Mouse (Mus musculus): ENCODE data around the gene Oprm1. TPM values are rescaled to one million over a fixed set of nuclear protein-coding genes. Genes with fewer than 3 reads are reported as not detected.

The Oprm1 gene
- total RNA-seq, 2 experiments from 2014 or later, result not detected

DNA sequence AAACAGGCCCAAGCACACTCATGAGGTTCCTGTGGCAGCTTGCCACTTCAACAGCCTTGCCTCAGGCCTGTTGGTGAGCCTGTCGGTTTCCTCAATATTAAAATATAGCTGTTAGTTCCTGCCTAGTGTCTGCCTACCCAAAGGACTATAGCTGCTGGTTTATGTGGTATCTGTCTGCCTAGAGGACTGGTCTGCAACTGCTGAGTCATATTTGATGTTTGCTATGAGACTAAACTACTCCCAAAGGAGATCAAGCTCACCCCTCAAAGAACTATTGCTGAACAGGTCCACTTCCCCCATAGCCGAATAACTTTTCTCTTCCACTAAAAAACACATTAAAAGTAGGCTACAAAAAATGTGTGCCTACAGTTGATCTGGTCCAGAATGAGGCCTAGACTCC lies 315.9 kb downstream of the Oprm1 start:
- intact Hi-C loops (cut with DNase I), result loop anchor here (2.0 to 10.0 kb wide), 2 partner anchors 189 to 1039 kb away; no protein-coding TSS in a partner anchor
- no peak for DNase-seq

DNA sequence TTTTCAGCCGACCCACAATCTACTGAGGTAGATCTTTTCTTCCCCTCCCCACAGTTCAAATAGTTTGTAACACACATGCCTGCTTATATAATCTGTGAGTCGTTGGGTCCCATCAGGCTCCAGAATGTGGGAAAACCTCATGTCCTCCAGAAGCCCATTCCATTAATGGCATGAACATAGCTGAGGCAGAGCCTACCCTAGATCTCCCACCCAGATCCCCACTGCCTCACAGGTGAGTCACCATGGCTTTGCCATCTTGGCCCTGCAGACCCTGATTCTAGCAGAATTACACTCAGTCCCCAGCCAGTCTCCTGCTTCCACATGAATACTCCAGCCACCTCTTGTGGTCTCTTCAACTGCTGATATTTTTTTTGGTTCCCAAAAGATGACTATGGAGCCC lies 317.4 kb downstream of the Oprm1 start:
- no peak for DNase-seq
- intact Hi-C loops (cut with DNase I), result loop anchor here (2.0 to 10.0 kb wide), 2 partner anchors 191 to 1041 kb away; no protein-coding TSS in a partner anchor

DNA sequence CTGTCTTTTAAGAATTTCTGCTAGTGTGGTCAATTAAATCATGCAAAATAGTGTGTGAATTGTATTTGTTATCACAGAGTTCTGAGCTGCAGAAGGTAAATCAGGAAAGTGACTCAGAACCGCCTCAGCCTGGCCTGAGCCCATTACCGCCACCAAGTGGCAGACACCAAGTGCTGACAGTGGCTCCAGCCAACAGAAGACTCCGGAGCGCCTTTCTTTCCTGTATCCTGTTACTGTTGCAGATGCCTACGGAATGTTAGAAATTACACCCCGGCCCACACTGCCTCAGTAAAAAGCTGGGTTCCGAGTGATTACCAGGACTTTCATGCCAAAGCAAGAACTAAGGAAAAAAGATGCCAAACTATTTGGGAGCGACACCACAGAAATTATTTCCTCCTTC lies 317.9 kb downstream of the Oprm1 start:
- intact Hi-C loops (cut with DNase I), result loop anchor here (10.0 kb wide), 1 partner anchor 1041 kb away; no protein-coding TSS in a partner anchor
- peak; percentile 81 to 83 for DNase-seq

DNA sequence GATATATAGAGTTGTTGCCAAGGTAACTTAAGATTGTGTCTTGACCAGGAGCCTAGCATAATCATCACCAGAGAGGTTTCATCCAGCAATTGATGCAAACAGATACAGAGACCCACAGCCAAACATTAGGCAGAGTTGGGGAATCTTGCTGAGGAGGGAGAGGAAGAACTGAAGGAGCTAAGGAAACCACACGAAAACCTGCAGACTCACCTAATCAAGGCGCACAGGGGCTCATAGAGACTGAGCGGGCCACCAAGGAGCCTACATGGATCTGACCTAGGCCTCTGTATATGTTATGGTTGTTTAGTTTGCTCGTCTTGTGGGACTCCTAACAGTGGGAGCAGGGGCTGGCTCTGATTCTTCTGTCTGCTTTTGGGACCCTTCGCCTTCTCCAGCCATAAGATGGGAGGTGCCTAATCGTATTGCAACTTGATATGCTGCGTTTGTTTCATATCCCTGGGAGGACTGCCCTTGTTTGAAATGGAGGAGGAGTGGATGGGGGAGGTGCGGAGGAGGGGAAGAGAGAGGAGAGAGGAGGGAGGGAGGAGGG lies 318.4 kb downstream of the Oprm1 start:
- DNase-seq, result no peak
- intact Hi-C loops (cut with DNase I), result loop anchor here (10.0 kb wide), 1 partner anchor 1042 kb away; no protein-coding TSS in a partner anchor

DNA sequence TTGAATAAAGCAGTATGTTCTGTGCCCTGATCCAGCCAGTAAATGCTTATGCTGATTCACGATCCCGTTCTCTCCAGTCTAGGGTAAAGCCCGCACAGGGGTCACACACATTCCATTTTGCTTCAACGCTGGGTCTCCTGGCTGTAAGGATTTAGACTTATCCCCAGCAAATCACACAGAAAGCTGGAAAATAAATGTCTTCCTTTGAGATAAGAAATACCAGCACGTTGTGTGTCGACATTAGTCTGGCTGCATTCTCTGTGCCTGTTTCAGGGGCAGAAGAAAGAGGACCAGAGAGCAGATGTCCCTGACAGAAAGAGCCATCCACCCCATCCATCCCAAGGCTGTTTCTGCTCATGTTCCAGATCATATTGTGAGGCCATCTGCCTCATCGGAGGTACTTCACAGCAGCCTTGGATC lies 319.1 kb downstream of the Oprm1 start:
- DNase-seq, result no peak
- intact Hi-C loops (cut with DNase I), result loop anchor here (10.0 kb wide), 1 partner anchor 1043 kb away; no protein-coding TSS in a partner anchor

DNA sequence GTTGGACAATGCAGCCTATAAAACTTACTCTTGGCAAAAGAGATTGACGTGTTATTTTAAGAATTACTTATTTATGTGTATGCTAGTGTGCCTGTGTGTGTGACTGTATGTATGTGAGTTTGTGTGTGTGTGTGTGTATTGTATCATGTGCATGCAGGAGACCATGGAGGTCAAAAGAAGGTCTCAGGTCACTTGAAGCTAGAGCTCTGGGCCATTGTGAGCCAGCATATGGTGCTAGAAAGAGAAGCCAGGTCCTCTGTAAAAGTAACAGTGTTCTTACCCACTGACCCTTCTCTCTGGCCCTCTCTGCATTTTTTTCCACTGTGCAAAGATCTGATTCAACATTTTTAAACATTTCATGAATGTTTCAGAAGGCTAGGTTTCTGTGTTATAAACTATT lies 319.7 kb downstream of the Oprm1 start:
- intact Hi-C loops (cut with DNase I), result loop anchor here (10.0 kb wide), 1 partner anchor 1043 kb away; no protein-coding TSS in a partner anchor
- DNase-seq, result no peak

Other genes with a start within 250 kb of the Oprm1 start
- gene Gm10945, start 3.3 kb downstream of the Oprm1 start, total RNA-seq (2021), result not detected